Mouse (Mus musculus) midbrain, embryonic 15.5 days (tissue): Measurements from ENCODE around the gene Zfp978. TPM values are rescaled to one million over a fixed set of nuclear protein-coding genes. Genes with fewer than 3 reads are reported as not detected.
"Not testable (repeated sequence)": the region's sequence is repeated elsewhere in the genome, so short reads cannot be mapped to it uniquely, and the experiment has no call there.

ENCODE experiments used
- ATAC-seq: fragments of 200-750 bp; cut with Nextera tagmentation; replicated peaks from 2 replicates; pipeline ENCODE4 v1.8.0; 2017; ENCODE audit warnings: moderate TSS enrichment
- H3K27ac ChIP-seq: fragments of 300-500 bp; sonication (generic); 2 replicates; pipeline ENCODE4 v1.5.1; 2015; ENCODE audit warnings: mild to moderate bottlenecking, inconsistent platforms
- H3K27me3 ChIP-seq: fragments of 300-500 bp; sonication (generic); replicated peaks from 2 replicates; pipeline ENCODE4 v1.6.1; 2015; ENCODE audit warnings: inconsistent platforms
- H3K36me3 ChIP-seq: fragments of 300-500 bp; sonication (generic); replicated peaks from 2 replicates; pipeline ENCODE4 v1.6.1; 2015; ENCODE audit warnings: inconsistent platforms
- H3K4me1 ChIP-seq: fragments of 300-500 bp; sonication (generic); 2 replicates; pipeline ENCODE4 v1.6.1; 2015; ENCODE audit warnings: inconsistent platforms
- H3K4me2 ChIP-seq: fragments of 300-500 bp; sonication (generic); 2 replicates; pipeline ENCODE4 v1.6.1; 2015; ENCODE audit warnings: inconsistent platforms, mild to moderate bottlenecking, moderate library complexity
- H3K4me3 ChIP-seq: fragments of 300-500 bp; sonication (generic); 2 replicates; pipeline ENCODE4 v1.5.1; 2015; ENCODE audit warnings: mild to moderate bottlenecking, inconsistent platforms
- H3K9ac ChIP-seq: fragments of 300-500 bp; sonication (generic); 2 replicates; pipeline ENCODE4 v1.6.1; 2015; ENCODE audit warnings: mild to moderate bottlenecking, inconsistent platforms
- H3K9me3 ChIP-seq: fragments of 300-500 bp; sonication (generic); 2 replicates; pipeline ENCODE4 v1.6.1; 2016; ENCODE audit warnings: inconsistent platforms
- WGBS: fragments of 180-500 bp; shearing (Covaris S2); methylation state at CpG from one replicate; pipeline ENCODE4 v1.1.7; 2015; ENCODE audit warnings: mixed read lengths; 5-methylcytosine and 5-hydroxymethylcytosine counted together
- polyA plus RNA-seq: library from polyadenylated mRNA; unstranded; fragments of >200 nt; fragmentation: Nextera tagmentation; extraction: Ambion mirVana; gene quantifications from 2 replicates; pipeline ENCODE4 v1.2.1, GENCODE M21; 2015

Gene Zfp978
- polyA plus RNA-seq, 1 experiment from 2014 or later: not detected

DNA sequence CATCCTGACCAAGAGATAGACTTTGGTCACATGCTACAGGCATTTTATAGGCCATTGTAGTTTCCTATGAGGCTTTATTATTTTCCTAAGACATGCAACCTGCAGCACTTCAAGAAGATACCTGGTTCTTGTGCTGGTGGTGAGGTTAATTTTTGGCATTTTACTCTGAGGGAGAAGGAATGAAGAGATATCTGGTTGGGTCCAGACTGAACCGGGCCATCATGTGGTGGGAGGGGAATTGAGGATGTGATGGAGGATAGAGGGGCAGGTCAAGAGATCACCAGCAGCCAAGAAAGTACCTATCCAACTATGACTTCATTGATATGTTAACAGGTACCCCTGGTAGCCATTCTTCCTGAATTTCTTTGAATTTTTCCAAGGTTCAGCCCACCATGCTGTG, 769 bp downstream of the Zfp978 start:
- H3K4me3 ChIP-seq, H3K9me3 ChIP-seq, H3K4me2 ChIP-seq, H3K9ac ChIP-seq, H3K4me1 ChIP-seq, H3K36me3 ChIP-seq, H3K27ac ChIP-seq, ATAC-seq, H3K27me3 ChIP-seq: not testable (repeated sequence)
- WGBS: no CpG with 5 or more reads among the region's 1 CpGs

GRCm38 (mm10) chr4:147369564-147369963, 8.5 kb downstream of the Zfp978 start:
- ATAC-seq, H3K36me3 ChIP-seq, H3K9me3 ChIP-seq, H3K4me2 ChIP-seq, H3K4me3 ChIP-seq, H3K4me1 ChIP-seq, H3K27me3 ChIP-seq, H3K27ac ChIP-seq, H3K9ac ChIP-seq: not testable (repeated sequence)
- WGBS: no CpG with 5 or more reads among the region's 2 CpGs

DNA sequence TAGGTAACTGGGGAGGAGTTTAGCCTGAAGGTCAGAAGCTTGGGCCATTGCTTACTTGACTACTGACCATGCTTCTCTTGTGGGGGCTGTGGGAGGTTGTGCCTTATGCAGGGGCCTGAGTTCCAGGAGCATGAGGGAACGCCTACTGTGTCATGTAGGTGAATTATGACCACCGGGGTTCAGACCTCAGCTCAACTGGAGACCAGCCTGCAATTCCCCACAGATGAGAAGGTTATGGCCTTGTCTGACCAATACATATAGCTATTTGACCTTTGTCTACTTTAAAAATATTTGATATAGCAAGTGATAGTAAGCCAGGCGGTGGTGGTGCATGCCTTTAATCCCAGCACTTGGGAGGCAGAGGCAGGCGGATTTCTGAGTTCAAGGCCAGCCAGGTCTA, 22.1 kb downstream of the Zfp978 start:
- H3K4me2 ChIP-seq, H3K36me3 ChIP-seq, H3K4me1 ChIP-seq, H3K9me3 ChIP-seq, H3K27me3 ChIP-seq, ATAC-seq, H3K9ac ChIP-seq, H3K4me3 ChIP-seq, H3K27ac ChIP-seq: not testable (repeated sequence)
- 80% methylated on average over 4 of the region's 4 CpGs for WGBS

GRCm38 (mm10) chr4:147397201-147397600, 36.1 kb downstream of the Zfp978 start:
- ATAC-seq, H3K4me3 ChIP-seq, H3K27ac ChIP-seq, H3K27me3 ChIP-seq, H3K4me2 ChIP-seq, H3K36me3 ChIP-seq, H3K9ac ChIP-seq, H3K4me1 ChIP-seq: not testable (repeated sequence)
- peaks cover 34% of the 10 kb centered on the region for H3K9me3 ChIP-seq
- 86% methylated on average over 3 of the region's 3 CpGs for WGBS

DNA sequence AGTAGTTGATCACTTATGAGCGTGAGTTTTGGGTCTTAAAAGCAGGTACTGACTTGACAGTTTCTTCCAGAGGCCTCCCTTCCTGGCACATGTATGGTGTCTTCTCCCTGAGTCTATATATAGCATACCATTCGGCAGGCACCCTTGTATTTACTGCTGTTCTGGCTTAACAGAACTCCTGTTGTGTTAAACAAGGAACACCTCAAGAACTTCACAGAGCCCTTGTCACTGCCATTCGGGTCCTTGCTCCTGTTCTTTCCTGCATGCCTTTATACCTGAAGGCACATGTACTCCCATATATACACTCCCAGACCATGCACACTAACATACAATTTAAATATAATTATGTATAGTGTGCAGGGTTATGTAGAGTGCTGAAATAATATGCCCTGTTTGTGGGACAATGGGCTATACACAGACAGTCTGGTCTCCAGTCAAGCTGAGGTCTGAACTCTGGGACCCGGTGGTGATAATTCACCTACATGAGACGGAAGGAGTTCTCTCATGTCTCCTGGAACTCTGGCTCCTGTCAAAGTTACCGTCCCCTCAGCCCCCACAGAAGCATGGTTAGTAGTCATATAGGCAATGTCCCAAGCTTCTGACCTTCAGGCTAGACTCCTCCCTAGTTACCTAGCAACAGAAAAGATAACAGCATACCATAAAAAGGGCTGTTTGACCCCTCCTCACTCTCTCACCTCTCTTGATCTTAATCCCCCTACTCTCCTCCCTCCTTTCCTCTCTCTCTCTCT, 37.0 kb downstream of the Zfp978 start:
- ATAC-seq: not testable (repeated sequence)
- 82% methylated on average over 6 of the region's 6 CpGs for WGBS

DNA sequence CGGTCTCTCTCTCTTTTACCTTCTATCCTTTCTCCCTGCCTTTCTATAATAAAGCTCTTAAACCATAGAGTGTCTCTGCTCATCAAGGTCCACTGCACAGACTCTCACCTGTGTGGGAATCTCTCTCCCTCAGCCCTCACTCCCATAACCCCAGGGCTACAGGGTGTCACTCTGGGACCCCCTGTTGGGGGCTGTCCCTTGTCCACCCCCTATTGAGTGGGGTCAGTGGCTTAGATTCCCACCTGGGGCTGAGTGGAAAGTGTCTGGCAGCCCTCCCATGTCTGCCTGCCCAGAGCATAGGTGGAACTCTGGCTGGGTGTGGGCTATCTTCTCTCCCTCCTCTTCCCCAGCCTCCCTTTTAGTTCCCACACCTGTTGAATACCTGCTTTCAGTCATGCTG, 37.6 kb downstream of the Zfp978 start:
- H3K27me3 ChIP-seq, H3K36me3 ChIP-seq, H3K27ac ChIP-seq, H3K4me3 ChIP-seq, H3K4me1 ChIP-seq, ATAC-seq, H3K4me2 ChIP-seq, H3K9ac ChIP-seq: not testable (repeated sequence)
- peaks cover 40% of the 10 kb centered on the region for H3K9me3 ChIP-seq
- 86% methylated on average over 1 of the region's 1 CpGs for WGBS

More for the DNA sequence above, 37.0 kb downstream of the Zfp978 start:
- not testable (repeated sequence) for H3K4me1 ChIP-seq, H3K36me3 ChIP-seq, H3K27me3 ChIP-seq, H3K27ac ChIP-seq, H3K4me3 ChIP-seq, H3K9ac ChIP-seq, H3K4me2 ChIP-seq
- peaks cover 34% of the 10 kb centered on the region for H3K9me3 ChIP-seq

DNA sequence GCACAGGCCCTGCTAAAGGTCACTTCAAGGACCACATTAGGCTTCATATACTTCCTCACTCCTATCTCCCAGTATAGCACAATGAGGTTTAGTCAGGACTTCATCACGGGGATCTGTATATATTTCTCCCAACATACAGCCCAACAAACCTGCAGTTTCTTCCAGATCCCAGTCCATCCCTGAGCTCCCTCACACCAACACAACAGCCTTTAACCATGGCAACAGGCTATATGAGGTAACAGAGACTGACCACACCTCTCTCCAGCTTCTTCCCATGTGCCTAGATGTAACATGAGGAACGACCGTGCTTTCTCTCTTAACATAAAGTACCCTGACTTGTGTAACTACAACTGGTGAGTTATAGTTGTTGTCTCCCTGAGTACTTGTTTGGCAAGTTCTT, 38.4 kb downstream of the Zfp978 start:
- WGBS: 73% methylated on average over 3 of the region's 3 CpGs
- not testable (repeated sequence) for ATAC-seq, H3K27me3 ChIP-seq, H3K4me1 ChIP-seq, H3K36me3 ChIP-seq, H3K9ac ChIP-seq, H3K4me3 ChIP-seq, H3K4me2 ChIP-seq, H3K27ac ChIP-seq
- H3K9me3 ChIP-seq: peaks cover 47% of the 10 kb centered on the region

DNA sequence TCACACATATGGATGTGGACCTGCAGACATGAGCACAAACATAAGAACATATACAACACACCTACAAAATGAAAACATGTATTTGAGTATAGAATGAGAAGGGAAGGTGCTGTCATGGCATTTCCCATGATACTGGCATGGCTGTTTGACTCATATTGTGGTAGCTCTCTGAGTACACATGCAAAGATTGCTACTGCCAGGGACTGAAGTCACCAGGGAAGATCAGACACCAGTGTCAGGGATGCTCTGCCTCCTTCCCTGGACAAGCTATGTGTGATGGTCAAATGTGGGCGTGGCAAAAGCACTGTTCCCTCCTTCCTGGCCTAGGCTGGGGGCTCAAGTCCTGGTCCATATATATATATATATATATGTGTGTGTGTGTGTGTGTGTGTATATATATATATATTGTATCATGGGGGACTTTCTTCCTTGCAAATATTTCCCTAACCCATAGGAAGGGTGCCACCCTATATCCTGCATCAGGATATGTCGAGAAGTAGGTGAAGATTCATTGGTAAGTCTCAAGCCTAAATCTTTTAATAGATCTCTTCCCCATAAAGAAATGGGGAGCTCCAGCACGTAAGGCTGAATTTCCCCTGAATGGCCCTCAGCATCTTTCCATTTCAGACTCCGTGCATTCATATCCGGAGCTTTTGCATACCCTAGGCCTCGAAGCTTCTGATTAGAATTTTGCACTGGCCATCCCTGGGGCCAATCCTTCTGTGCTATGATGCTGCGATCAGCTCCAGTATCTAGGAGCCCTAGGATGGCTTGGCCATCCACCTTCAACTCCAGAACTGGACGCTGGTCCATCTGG, 39.1 kb downstream of the Zfp978 start:
- H3K36me3 ChIP-seq, H3K4me1 ChIP-seq, H3K4me2 ChIP-seq, H3K4me3 ChIP-seq, ATAC-seq, H3K9ac ChIP-seq, H3K27ac ChIP-seq, H3K27me3 ChIP-seq: not testable (repeated sequence)
- 85% methylated on average over 8 of the region's 8 CpGs for WGBS
- peaks cover 43% of the 10 kb centered on the region for H3K9me3 ChIP-seq

GRCm38 (mm10) chr4:147400848-147401715, 40.0 kb downstream of the Zfp978 start:
- WGBS: 81% methylated on average over 17 of the region's 17 CpGs
- not testable (repeated sequence) for H3K36me3 ChIP-seq, H3K4me1 ChIP-seq, H3K27ac ChIP-seq, H3K4me3 ChIP-seq, ATAC-seq, H3K4me2 ChIP-seq, H3K9ac ChIP-seq, H3K27me3 ChIP-seq
- H3K9me3 ChIP-seq: peaks cover 43% of the 10 kb centered on the region

- H3K27me3 ChIP-seq, ATAC-seq, H3K27ac ChIP-seq, H3K9ac ChIP-seq, H3K4me2 ChIP-seq, H3K4me1 ChIP-seq, H3K36me3 ChIP-seq, H3K4me3 ChIP-seq: not testable (repeated sequence)
- peaks cover 43% of the 10 kb centered on the region for H3K9me3 ChIP-seq
- 83% methylated on average over 17 of the region's 17 CpGs for WGBS
Measured at GRCm38 (mm10) chr4:147401736-147402506, 40.8 kb downstream of the Zfp978 start.

DNA sequence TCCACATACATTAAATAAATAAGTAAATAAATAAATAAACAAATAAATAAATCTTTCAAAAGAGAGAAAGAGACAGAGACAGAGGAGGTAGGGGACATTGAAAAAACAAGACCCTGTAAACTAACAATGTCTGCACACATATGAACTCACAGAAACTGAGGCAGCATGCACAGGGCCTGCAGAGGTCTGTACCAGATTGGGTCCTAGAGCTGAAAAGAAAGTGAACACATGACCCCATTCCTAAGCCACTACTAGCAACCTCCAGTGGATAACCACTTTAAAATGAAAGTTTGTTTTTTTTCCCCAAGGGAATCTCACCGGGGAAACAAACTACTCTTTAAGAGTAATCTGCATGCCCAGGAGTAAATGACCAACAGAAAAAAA, 41.4 kb downstream of the Zfp978 start:
- H3K9me3 ChIP-seq: peaks cover 38% of the 10 kb centered on the region
- 20% methylated on average over 1 of the region's 1 CpGs for WGBS
- not testable (repeated sequence) for H3K4me3 ChIP-seq, H3K4me2 ChIP-seq, ATAC-seq, H3K4me1 ChIP-seq, H3K27me3 ChIP-seq, H3K36me3 ChIP-seq, H3K9ac ChIP-seq, H3K27ac ChIP-seq

DNA sequence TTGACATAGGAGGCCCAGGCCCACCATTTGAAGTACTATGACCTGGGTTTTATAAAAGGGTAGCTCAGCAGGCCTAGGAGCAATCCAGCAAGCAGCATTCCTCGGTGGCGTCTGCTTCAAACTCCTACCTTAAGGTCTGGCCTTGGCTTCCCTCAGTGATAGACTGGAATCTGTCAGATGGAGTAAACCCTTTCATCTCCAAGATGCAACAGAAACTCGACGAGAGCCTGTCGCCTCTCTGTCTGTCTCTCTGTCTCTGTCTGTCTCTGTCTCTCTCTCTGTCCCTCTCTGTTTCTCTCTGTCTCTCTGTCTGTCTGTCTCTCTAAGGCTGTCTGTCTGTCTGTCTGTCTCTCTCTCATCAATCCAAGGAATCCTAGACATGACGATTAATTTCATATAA, 42.4 kb downstream of the Zfp978 start:
- WGBS: 90% methylated on average over 6 of the region's 6 CpGs
- ATAC-seq, H3K36me3 ChIP-seq, H3K4me1 ChIP-seq, H3K4me2 ChIP-seq, H3K27me3 ChIP-seq, H3K27ac ChIP-seq, H3K9ac ChIP-seq, H3K4me3 ChIP-seq: not testable (repeated sequence)
- H3K9me3 ChIP-seq: peaks cover 32% of the 10 kb centered on the region
